Mouse (Mus musculus): ENCODE measurements at regions not wholly inside any gene's neighbourhood (a gene's known extent, or its start where the extent isn't known, plus 50 kb on each side); places are given as distances from the start of the nearest gene placed in this dataset.

DNA sequence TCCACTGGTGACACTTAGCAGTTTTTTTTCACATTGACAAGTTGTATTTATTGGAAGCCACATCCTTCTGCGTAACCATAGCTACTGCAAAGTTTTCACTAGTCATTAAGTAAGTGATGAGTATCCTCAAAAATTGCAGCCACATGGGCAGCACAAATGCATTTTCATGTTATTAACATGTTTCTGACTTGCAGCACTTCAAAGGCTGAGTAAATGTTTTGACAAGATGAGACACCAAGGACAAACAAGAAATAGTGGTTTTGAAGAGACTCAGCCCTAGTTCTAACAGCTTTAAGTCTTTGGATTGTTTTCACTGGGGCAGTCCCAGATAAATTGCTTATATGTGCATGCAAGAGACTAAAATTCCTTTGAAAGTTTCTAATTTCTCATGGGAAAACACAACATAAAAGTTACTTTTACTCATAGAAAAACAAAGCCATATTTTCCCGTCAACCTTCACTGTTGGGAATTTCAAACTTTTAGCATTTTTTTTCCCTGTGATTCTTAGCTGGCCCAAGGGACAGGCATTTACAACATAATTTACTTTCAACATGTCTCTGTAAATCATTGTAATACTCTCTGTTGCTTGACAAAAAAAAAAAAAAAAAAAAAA lies 787.5 kb upstream of the Zeb2 start:
- Histone ChIP-seq H3K4me3 (ENCODE audit: low read depth, low read length) (no peak overlapping the region), H3K36me3 (replicated peaks; ENCODE audit: insufficient read depth, low read length) (no peaks in the 10 kb centered on the region), H3K27me3 (ENCODE audit: insufficient read depth, low read length) (no peaks in the 10 kb centered on the region), H3K9ac (replicated peaks) (no peak overlapping the region), H3K27ac (ENCODE audit: low read depth) (no peak overlapping the region), H3K4me2 (ENCODE audit: low read depth, low read length) (no peak overlapping the region), H3K9me3 (ENCODE audit: low read length) (no peaks in the 10 kb centered on the region), H3K4me1 (ENCODE audit: insufficient read depth) (no peaks in the 10 kb centered on the region)
- 84% methylated on average over 2 of the region's 2 CpGs for WGBS (ENCODE audit: insufficient replicate concordance)
- TF ChIP-seq CTCF (IDR thresholded peaks at IDR 0.05; ENCODE audit: low read depth), result no peak
- TF ChIP-seq EP300 (IDR thresholded peaks at IDR 0.05; ENCODE audit: low read depth), result no peak
- ATAC-seq (no peak), DNase-seq (no peak)

DNA sequence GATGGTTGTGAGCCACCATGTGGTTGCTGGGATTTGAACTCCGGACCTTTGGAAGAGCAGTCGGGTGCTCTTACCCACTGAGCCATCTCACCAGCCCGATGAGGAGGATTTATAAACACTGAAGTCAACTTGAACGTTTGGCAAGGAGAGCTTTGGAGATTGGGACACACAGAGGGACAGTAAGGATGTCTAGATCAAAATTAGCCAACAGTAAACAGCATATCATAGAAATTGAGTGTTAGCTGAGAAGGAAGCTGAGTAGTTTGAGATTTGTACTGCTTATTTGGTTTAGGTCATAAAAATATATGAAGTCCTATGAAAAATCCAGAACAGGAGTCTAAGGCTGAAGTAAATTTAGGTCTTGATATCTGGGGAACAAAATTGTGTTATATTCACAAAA lies 786.9 kb upstream of the Zeb2 start:
- no peak overlapping the region for H3K9ac ChIP-seq (replicated peaks)
- WGBS (ENCODE audit: insufficient replicate concordance), result 73% methylated on average over 4 of the region's 4 CpGs
- no peak overlapping the region for H3K27ac ChIP-seq (ENCODE audit: low read depth)
- H3K4me2 ChIP-seq (ENCODE audit: low read depth, low read length), result no peak overlapping the region
- ATAC-seq (no peak), DNase-seq (no peak)
- H3K36me3 ChIP-seq (replicated peaks; ENCODE audit: insufficient read depth, low read length), result no peaks in the 10 kb centered on the region
- no peak for TF ChIP-seq EP300 (IDR thresholded peaks at IDR 0.05; ENCODE audit: low read depth)
- no peaks in the 10 kb centered on the region for H3K9me3 ChIP-seq (ENCODE audit: low read length)
- H3K4me1 ChIP-seq (ENCODE audit: insufficient read depth), result no peaks in the 10 kb centered on the region
- no peak overlapping the region for H3K4me3 ChIP-seq (ENCODE audit: low read depth, low read length)
- H3K27me3 ChIP-seq (ENCODE audit: insufficient read depth, low read length), result no peaks in the 10 kb centered on the region

DNA sequence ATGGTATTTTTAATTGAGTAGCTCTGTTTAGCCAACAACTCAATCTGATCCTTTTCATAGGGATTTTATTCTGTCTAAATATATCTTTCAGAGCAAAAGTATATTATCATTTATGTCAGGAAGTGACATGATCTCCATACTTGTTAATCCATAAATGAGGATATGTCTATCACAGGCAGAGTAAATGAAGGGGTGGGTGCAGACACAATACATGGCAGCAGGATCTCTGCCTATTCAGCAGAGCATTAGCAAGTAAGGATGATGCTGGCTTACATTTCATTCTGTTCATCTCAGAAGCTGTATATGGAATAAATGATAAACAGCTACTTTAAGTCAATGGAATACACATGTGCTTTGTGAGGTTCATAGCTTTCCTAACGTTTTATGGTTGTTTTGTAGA lies 786.2 kb upstream of the Zeb2 start:
- Histone ChIP-seq H3K9ac (replicated peaks) (no peak overlapping the region), H3K36me3 (replicated peaks; ENCODE audit: insufficient read depth, low read length) (no peaks in the 10 kb centered on the region), H3K27me3 (ENCODE audit: insufficient read depth, low read length) (no peaks in the 10 kb centered on the region), H3K4me3 (ENCODE audit: low read depth, low read length) (no peak overlapping the region), H3K4me2 (ENCODE audit: low read depth, low read length) (no peak overlapping the region), H3K9me3 (ENCODE audit: low read length) (no peaks in the 10 kb centered on the region), H3K4me1 (ENCODE audit: insufficient read depth) (no peaks in the 10 kb centered on the region), H3K27ac (ENCODE audit: low read depth) (no peak overlapping the region)
- ATAC-seq (no peak), DNase-seq (no peak)
- TF ChIP-seq EP300 (IDR thresholded peaks at IDR 0.05; ENCODE audit: low read depth), result no peak
- TF ChIP-seq CTCF (IDR thresholded peaks at IDR 0.05; ENCODE audit: low read depth), result no peak
- WGBS (ENCODE audit: insufficient replicate concordance), result 74% methylated on average over 1 of the region's 1 CpGs

DNA sequence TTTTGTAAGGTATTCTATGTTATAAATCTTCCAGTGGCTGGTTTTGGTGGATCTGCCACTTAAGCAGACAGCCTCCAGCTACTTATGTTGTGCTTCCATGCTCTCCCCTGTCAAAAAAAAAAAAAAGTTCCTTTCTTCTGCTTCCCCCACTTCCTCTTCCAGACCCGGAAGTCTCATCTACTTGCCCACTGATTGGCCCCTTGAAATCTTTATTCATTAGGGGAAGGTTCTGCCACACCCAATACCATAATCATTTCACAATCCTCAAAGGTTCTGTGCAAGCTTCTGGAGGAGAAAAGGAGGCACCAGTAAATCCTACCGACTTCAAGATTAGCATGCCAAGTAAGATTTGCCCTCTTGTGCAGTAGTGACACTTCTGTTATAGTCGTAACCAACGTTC lies 784.7 kb upstream of the Zeb2 start:
- DNase-seq (no peak), ATAC-seq (no peak)
- no peak overlapping the region for H3K4me2 ChIP-seq (ENCODE audit: low read depth, low read length)
- no peak overlapping the region for H3K9ac ChIP-seq (replicated peaks)
- TF ChIP-seq EP300 (IDR thresholded peaks at IDR 0.05; ENCODE audit: low read depth) (no peak), CTCF (IDR thresholded peaks at IDR 0.05; ENCODE audit: low read depth) (no peak)
- no peaks in the 10 kb centered on the region for H3K9me3 ChIP-seq (ENCODE audit: low read length)
- H3K36me3 ChIP-seq (replicated peaks; ENCODE audit: insufficient read depth, low read length), result no peaks in the 10 kb centered on the region
- H3K27ac ChIP-seq (ENCODE audit: low read depth), result no peak overlapping the region
- WGBS (ENCODE audit: insufficient replicate concordance), result 71% methylated on average over 4 of the region's 4 CpGs
- H3K4me1 ChIP-seq (ENCODE audit: insufficient read depth), result no peaks in the 10 kb centered on the region
- no peak overlapping the region for H3K4me3 ChIP-seq (ENCODE audit: low read depth, low read length)
- no peaks in the 10 kb centered on the region for H3K27me3 ChIP-seq (ENCODE audit: insufficient read depth, low read length)

DNA sequence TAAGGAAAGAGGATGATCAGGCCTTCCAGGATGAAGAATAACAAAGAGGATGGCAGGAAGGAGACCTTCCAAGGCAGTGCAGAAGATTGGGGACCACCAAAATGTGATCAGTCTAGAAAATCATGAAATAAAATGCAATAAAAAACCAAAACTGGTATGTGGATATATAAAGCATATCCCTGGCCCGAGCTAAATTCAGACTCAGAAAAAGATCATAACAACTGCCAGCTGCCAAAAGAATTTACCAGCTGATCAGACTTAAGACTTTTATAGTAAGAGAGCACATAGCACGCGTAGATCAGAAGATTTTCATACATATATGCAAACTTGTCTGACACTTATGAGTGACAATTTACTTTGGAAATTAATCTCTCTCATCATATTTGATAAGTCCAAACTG lies 767.5 kb upstream of the Zeb2 start:
- Histone ChIP-seq H3K27me3 (ENCODE audit: insufficient read depth, low read length) (no peaks in the 10 kb centered on the region), H3K4me1 (ENCODE audit: insufficient read depth) (no peaks in the 10 kb centered on the region), H3K9me3 (ENCODE audit: low read length) (no peaks in the 10 kb centered on the region), H3K4me3 (ENCODE audit: low read depth, low read length) (no peak overlapping the region), H3K4me2 (ENCODE audit: low read depth, low read length) (no peak overlapping the region), H3K9ac (replicated peaks) (no peak overlapping the region), H3K27ac (ENCODE audit: low read depth) (no peak overlapping the region), H3K36me3 (replicated peaks; ENCODE audit: insufficient read depth, low read length) (no peaks in the 10 kb centered on the region)
- ATAC-seq (no peak), DNase-seq (no peak)
- 80% methylated on average over 3 of the region's 3 CpGs for WGBS (ENCODE audit: insufficient replicate concordance)
- TF ChIP-seq CTCF (IDR thresholded peaks at IDR 0.05; ENCODE audit: low read depth) (no peak), EP300 (IDR thresholded peaks at IDR 0.05; ENCODE audit: low read depth) (no peak)

DNA sequence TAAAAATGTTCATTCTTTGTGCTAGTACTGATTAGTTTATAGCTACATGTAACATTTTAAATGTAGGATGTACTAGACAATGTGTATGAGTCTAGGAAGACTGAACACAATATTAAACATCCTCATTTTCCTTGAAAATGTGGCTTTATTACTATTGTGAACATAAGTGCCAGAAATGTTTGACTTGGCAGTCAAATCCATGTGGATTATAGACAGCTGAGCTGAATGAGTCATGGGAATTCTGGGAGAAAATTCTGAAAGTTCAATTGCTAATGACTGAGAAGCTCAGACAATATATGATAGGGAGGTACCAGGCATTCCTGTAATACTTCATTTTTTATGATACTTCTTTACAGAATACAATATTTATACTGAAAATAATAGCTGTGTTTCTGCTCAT lies 761.5 kb upstream of the Zeb2 start:
- H3K4me1 ChIP-seq (ENCODE audit: insufficient read depth), result no peaks in the 10 kb centered on the region
- no peak overlapping the region for H3K4me2 ChIP-seq (ENCODE audit: low read depth, low read length)
- H3K4me3 ChIP-seq (ENCODE audit: low read depth, low read length), result no peak overlapping the region
- no peaks in the 10 kb centered on the region for H3K36me3 ChIP-seq (replicated peaks; ENCODE audit: insufficient read depth, low read length)
- no peak overlapping the region for H3K9ac ChIP-seq (replicated peaks)
- no peak for DNase-seq
- no peaks in the 10 kb centered on the region for H3K27me3 ChIP-seq (ENCODE audit: insufficient read depth, low read length)
- ATAC-seq, result no peak
- no peaks in the 10 kb centered on the region for H3K9me3 ChIP-seq (ENCODE audit: low read length)
- H3K27ac ChIP-seq (ENCODE audit: low read depth), result no peak overlapping the region
- TF ChIP-seq CTCF (IDR thresholded peaks at IDR 0.05; ENCODE audit: low read depth) (no peak), EP300 (IDR thresholded peaks at IDR 0.05; ENCODE audit: low read depth) (no peak)

DNA sequence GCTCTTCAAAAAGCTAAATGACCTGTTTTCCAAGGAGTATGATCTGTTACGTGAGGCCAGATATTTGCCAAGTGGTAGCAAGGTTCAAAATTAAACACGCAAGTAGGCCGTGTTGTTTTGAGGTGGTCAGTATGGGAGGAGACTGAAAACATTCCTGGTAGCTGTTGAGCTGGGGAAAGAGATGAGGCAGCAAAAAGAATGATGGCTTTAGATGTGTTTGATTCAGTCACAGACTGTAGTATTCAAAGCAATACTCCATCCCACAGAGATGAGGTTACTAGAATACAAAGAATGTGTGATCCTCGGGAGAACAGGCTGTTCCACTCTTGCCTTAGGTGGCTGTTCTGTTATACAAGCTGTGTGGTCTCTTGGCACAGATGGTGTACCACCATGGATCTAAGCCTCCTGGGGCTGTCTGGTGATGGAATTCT lies 742.7 kb upstream of the Zeb2 start:
- WGBS (ENCODE audit: insufficient replicate concordance), result 59% methylated on average over 4 of the region's 4 CpGs

More for the DNA sequence above, 742.7 kb upstream of the Zeb2 start:
- TF ChIP-seq EP300 (IDR thresholded peaks at IDR 0.05; ENCODE audit: low read depth) (no peak), CTCF (IDR thresholded peaks at IDR 0.05; ENCODE audit: low read depth) (no peak)
- H3K27ac ChIP-seq (ENCODE audit: low read depth), result no peak overlapping the region
- DNase-seq (no peak), ATAC-seq (peak; percentile 53)
- H3K9me3 ChIP-seq (ENCODE audit: low read length), result no peaks in the 10 kb centered on the region
- no peak overlapping the region for H3K4me2 ChIP-seq (ENCODE audit: low read depth, low read length)
- H3K9ac ChIP-seq (replicated peaks), result no peak overlapping the region
- H3K27me3 ChIP-seq (ENCODE audit: insufficient read depth, low read length), result no peaks in the 10 kb centered on the region
- no peak overlapping the region for H3K4me3 ChIP-seq (ENCODE audit: low read depth, low read length)
- H3K4me1 ChIP-seq (ENCODE audit: insufficient read depth), result no peaks in the 10 kb centered on the region
- H3K36me3 ChIP-seq (replicated peaks; ENCODE audit: insufficient read depth, low read length), result no peaks in the 10 kb centered on the region
